Mouse (Mus musculus): ENCODE measurements around the gene Kcnh3. TPM values are rescaled to one million over a fixed set of nuclear protein-coding genes. Genes with fewer than 3 reads are reported as not detected.

Kcnh3 gene
- polyA plus RNA-seq (2014; fragmentation: Nextera tagmentation; extraction: Ambion mirVana), result 0.14 TPM in 1 of 2 replicates, not detected in the other

DNA sequence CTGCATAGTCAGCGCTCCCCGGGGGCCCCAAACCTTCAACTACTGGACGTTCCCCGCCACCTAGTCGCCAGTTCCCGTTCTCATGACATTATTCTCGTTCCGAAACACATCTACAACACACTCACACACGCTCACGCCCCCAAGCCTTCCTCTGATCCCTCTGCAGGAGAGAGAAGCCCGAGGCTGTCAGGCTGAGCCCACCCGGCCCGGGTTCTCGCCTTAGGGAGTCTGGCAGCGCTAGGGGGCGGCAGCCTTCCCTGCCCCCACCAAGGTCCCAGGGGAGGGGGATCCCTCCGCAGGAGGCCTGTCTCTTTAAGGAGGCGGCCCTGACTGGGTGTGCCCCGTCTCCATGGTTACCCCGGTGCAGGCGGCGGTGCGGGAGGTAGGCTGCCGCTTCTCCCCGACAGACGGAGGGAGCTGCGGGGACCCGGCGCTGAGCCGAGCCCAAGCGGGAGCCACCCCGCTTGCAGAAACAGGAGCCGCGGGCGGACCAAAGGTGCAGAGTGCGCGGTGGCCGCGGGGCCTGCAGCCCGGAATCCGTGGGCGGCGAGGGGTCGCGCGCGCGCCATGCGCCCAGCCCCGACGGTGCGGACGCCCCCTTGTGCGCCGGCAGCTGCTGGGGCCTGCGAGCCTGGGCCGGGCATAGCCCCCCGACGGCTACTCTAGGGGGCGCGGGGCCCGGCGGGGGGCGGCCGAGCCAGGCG lies at the start of gene Kcnh3:
Gene Kcnh3 (plus strand): TSS at position 654 of the 704 bp plus-strand sequence.
- Histone ChIP-seq H3K36me3 (ENCODE audit: control insufficient read depth, insufficient read depth, low read length) (no peaks in the 10 kb centered on the region), H3K4me2 (peak within 1 kb of the TSS; percentile 90), H3K9ac (ENCODE audit: low read depth, low read length) (peak within 1 kb of the TSS; percentile 62), H3K4me1 (ENCODE audit: control insufficient read depth, insufficient read depth, low read length) (peaks cover 28% of the 10 kb centered on the region), H3K4me3 (ENCODE audit: low read depth, low read length) (peak within 1 kb of the TSS; percentile 43), H3K9me3 (replicated peaks; ENCODE audit: control insufficient read depth, low read length) (no peaks in the 10 kb centered on the region), H3K27ac (ENCODE audit: low read depth, low read length) (no peak within 1 kb of the TSS), H3K27me3 (ENCODE audit: control insufficient read depth, insufficient read depth, low read length) (peaks cover 94% of the 10 kb centered on the region)
- 0 out of 2 replicates have a peak, but pooled peaks have one; percentile 46 for ATAC-seq (replicated peaks; ENCODE audit: insufficient number of reproducible peaks, low FRiP score, low TSS enrichment)
- under 1% methylated on average over 57 of the region's 66 CpGs for WGBS (ENCODE audit: insufficient replicate concordance)

GRCm38 (mm10) chr15:99179639-99180038 lies 45.0 kb upstream of the Kcnh3 start:
- Histone ChIP-seq H3K9ac (ENCODE audit: low read depth, low read length) (no peak overlapping the region), H3K4me1 (ENCODE audit: control insufficient read depth, insufficient read depth, low read length) (no peaks in the 10 kb centered on the region), H3K36me3 (ENCODE audit: control insufficient read depth, insufficient read depth, low read length) (peaks cover 31% of the 10 kb centered on the region), H3K27ac (ENCODE audit: low read depth, low read length) (no peak overlapping the region), H3K4me3 (ENCODE audit: low read depth, low read length) (no peak overlapping the region), H3K4me2 (no peak overlapping the region), H3K9me3 (replicated peaks; ENCODE audit: control insufficient read depth, low read length) (no peaks in the 10 kb centered on the region), H3K27me3 (ENCODE audit: control insufficient read depth, insufficient read depth, low read length) (no peaks in the 10 kb centered on the region)
- 97% methylated on average over 2 of the region's 2 CpGs for WGBS (ENCODE audit: insufficient replicate concordance)
- no peak for ATAC-seq (replicated peaks; ENCODE audit: insufficient number of reproducible peaks, low FRiP score, low TSS enrichment)

DNA sequence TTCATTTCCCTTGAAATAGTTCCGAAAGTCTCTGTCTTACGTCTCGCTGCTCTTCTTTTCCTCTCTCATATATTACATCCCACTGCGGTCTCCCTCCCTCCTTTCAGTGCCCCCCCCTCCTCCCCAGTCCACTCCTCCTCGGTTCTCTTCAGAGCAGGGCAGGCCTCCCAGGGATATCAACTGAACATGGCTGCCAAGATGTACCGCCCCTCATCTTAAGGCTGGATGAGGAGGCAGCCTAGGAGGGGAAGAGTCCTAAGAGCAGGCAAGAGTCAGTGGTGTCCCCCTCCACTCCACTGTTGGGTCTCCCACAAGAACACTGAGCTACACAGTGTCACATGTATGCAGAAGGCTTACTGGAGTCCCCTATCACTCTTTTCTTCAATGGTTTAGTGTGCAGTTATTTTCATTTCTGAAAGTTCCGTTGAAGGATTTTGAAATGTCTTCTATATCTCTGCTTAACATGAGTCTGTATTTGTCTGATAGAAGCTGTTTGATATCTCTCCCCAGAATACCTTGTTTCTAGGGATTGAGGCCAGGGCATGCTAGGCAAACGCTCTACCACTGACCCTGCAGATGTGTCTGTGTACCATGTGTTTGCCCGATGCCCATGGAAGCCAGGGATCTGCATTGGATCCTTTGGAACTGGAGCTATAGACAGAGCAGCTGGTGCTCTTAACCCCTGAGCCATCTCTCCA lies 40.3 kb upstream of the Kcnh3 start:
- Histone ChIP-seq H3K27me3 (ENCODE audit: control insufficient read depth, insufficient read depth, low read length) (no peaks in the 10 kb centered on the region), H3K4me3 (ENCODE audit: low read depth, low read length) (no peak overlapping the region), H3K9ac (ENCODE audit: low read depth, low read length) (no peak overlapping the region), H3K4me2 (no peak overlapping the region), H3K27ac (ENCODE audit: low read depth, low read length) (no peak overlapping the region), H3K36me3 (ENCODE audit: control insufficient read depth, insufficient read depth, low read length) (peaks cover 35% of the 10 kb centered on the region), H3K4me1 (ENCODE audit: control insufficient read depth, insufficient read depth, low read length) (no peaks in the 10 kb centered on the region), H3K9me3 (replicated peaks; ENCODE audit: control insufficient read depth, low read length) (no peaks in the 10 kb centered on the region)
- ATAC-seq (replicated peaks; ENCODE audit: insufficient number of reproducible peaks, low FRiP score, low TSS enrichment), result no peak
- WGBS (ENCODE audit: insufficient replicate concordance), result 81% methylated on average over 9 of the region's 9 CpGs

DNA sequence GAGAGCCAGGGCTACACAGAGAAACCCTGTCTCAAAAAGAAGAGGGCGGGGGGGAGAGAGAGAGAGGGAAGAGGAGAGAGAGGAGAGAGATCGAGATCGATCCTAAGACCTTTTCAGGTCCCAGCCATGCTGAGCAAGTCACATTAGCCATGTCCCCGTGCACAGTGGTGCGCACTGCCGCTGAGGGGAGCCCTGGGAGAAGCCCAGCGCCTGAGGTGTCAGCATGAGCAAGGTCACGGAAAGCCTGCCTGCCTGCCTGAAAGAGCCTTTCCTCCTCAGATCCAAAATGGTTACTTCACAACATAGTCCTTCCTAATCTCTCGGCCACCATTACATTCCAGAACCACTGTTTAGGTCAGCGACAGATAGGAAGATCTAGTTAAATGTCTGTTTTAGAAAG lies 30.3 kb upstream of the Kcnh3 start:
- no peak overlapping the region for H3K4me3 ChIP-seq (ENCODE audit: low read depth, low read length)
- peaks cover 23% of the 10 kb centered on the region for H3K36me3 ChIP-seq (ENCODE audit: control insufficient read depth, insufficient read depth, low read length)
- H3K9me3 ChIP-seq (replicated peaks; ENCODE audit: control insufficient read depth, low read length), result no peaks in the 10 kb centered on the region
- H3K4me2 ChIP-seq, result no peak overlapping the region
- no peak overlapping the region for H3K27ac ChIP-seq (ENCODE audit: low read depth, low read length)
- no peaks in the 10 kb centered on the region for H3K4me1 ChIP-seq (ENCODE audit: control insufficient read depth, insufficient read depth, low read length)
- ATAC-seq (replicated peaks; ENCODE audit: insufficient number of reproducible peaks, low FRiP score, low TSS enrichment), result no peak
- no peaks in the 10 kb centered on the region for H3K27me3 ChIP-seq (ENCODE audit: control insufficient read depth, insufficient read depth, low read length)
- no peak overlapping the region for H3K9ac ChIP-seq (ENCODE audit: low read depth, low read length)
- WGBS (ENCODE audit: insufficient replicate concordance), result 81% methylated on average over 10 of the region's 10 CpGs

GRCm38 (mm10) chr15:99195043-99195442 lies 29.6 kb upstream of the Kcnh3 start:
- ATAC-seq (replicated peaks; ENCODE audit: insufficient number of reproducible peaks, low FRiP score, low TSS enrichment), result no peak
- H3K36me3 ChIP-seq (ENCODE audit: control insufficient read depth, insufficient read depth, low read length), result peaks cover 25% of the 10 kb centered on the region

DNA sequence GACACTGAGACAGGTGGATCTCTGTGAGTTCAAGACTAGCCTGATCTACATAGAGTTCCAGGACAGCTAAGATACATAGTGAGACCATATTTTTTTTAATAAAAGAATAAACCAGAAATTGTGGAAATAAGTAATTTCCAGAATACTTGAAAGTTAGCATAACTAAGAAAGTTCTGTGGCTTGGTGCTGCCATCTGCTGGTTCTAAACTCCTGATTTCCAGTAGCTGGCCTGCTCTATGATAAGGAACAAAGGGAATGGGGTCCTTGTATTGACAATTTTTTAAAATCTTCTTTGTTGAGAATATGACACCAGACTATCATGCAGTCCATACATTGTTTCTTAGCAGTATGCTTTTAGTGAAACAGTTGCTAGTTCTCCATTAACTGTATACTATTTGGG lies 25.9 kb upstream of the Kcnh3 start:
- Histone ChIP-seq H3K9ac (ENCODE audit: low read depth, low read length) (no peak overlapping the region), H3K27ac (ENCODE audit: low read depth, low read length) (no peak overlapping the region), H3K4me1 (ENCODE audit: control insufficient read depth, insufficient read depth, low read length) (no peaks in the 10 kb centered on the region), H3K4me3 (ENCODE audit: low read depth, low read length) (no peak overlapping the region), H3K4me2 (no peak overlapping the region), H3K27me3 (ENCODE audit: control insufficient read depth, insufficient read depth, low read length) (no peaks in the 10 kb centered on the region), H3K9me3 (replicated peaks; ENCODE audit: control insufficient read depth, low read length) (no peaks in the 10 kb centered on the region), H3K36me3 (ENCODE audit: control insufficient read depth, insufficient read depth, low read length) (peaks cover 11% of the 10 kb centered on the region)
- no peak for ATAC-seq (replicated peaks; ENCODE audit: insufficient number of reproducible peaks, low FRiP score, low TSS enrichment)

More at GRCm38 (mm10) chr15:99195043-99195442, 29.6 kb upstream of the Kcnh3 start:
- Histone ChIP-seq H3K4me2 (no peak overlapping the region), H3K9me3 (replicated peaks; ENCODE audit: control insufficient read depth, low read length) (no peaks in the 10 kb centered on the region), H3K4me3 (ENCODE audit: low read depth, low read length) (no peak overlapping the region), H3K27me3 (ENCODE audit: control insufficient read depth, insufficient read depth, low read length) (no peaks in the 10 kb centered on the region), H3K27ac (ENCODE audit: low read depth, low read length) (no peak overlapping the region), H3K4me1 (ENCODE audit: control insufficient read depth, insufficient read depth, low read length) (no peaks in the 10 kb centered on the region), H3K9ac (ENCODE audit: low read depth, low read length) (no peak overlapping the region)
- 81% methylated on average over 6 of the region's 6 CpGs for WGBS (ENCODE audit: insufficient replicate concordance)

DNA sequence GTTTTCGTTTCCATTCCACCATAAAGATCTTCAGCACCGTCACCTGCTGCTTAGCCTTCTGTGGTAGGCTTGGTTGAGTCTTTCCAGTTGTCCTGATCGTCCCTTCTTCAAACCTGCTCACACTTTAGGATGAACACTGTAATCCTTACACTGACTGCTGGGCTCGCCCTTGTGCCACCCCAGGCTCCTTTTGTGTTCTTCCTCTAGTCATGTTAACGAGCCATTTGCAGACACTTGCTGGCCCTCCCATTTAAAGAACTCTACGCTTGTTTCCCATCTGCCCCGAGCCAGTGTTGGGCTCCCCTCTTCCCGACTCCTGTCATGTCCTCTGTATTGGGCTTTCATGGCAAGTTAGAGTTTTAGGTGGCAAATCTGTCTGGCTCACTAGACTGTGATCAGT lies 18.7 kb upstream of the Kcnh3 start:
- no peaks in the 10 kb centered on the region for H3K27me3 ChIP-seq (ENCODE audit: control insufficient read depth, insufficient read depth, low read length)
- WGBS (ENCODE audit: insufficient replicate concordance), result 70% methylated on average over 8 of the region's 8 CpGs
- peaks cover 12% of the 10 kb centered on the region; the same call in 1 of the 2 replicates for H3K36me3 ChIP-seq (ENCODE audit: control insufficient read depth, insufficient read depth, low read length)
- no peak overlapping the region for H3K4me3 ChIP-seq (ENCODE audit: low read depth, low read length)
- H3K9me3 ChIP-seq (replicated peaks; ENCODE audit: control insufficient read depth, low read length), result no peaks in the 10 kb centered on the region
- H3K4me2 ChIP-seq, result no peak overlapping the region
- ATAC-seq (replicated peaks; ENCODE audit: insufficient number of reproducible peaks, low FRiP score, low TSS enrichment), result no peak
- no peak overlapping the region for H3K27ac ChIP-seq (ENCODE audit: low read depth, low read length)
- no peaks in the 10 kb centered on the region for H3K4me1 ChIP-seq (ENCODE audit: control insufficient read depth, insufficient read depth, low read length)
- no peak overlapping the region for H3K9ac ChIP-seq (ENCODE audit: low read depth, low read length)

DNA sequence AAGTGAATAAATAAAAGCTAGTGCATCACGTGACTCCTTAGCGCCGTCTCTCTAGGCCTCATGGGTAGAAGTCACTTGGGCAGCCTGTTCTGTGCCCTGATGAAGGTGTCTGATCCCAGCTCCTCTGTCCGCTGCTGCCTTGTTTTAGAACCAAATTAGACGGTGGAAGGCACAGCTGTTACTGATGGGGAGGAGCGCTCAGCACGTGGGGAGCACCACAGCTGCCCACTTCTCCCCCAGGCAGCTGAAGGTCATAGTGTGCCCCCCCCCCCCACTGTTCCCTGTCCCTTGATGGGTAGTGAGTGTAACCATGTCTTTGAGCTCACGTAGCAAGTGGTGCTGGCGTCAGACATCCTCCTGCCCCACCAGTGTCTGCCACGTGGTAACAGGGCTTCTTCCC lies 11.5 kb upstream of the Kcnh3 start:
- no peaks in the 10 kb centered on the region for H3K4me1 ChIP-seq (ENCODE audit: control insufficient read depth, insufficient read depth, low read length)
- no peak overlapping the region for H3K4me3 ChIP-seq (ENCODE audit: low read depth, low read length)
- H3K36me3 ChIP-seq (ENCODE audit: control insufficient read depth, insufficient read depth, low read length), result peaks cover 17% of the 10 kb centered on the region
- H3K4me2 ChIP-seq, result no peak overlapping the region
- H3K9me3 ChIP-seq (replicated peaks; ENCODE audit: control insufficient read depth, low read length), result no peaks in the 10 kb centered on the region
- no peak for ATAC-seq (replicated peaks; ENCODE audit: insufficient number of reproducible peaks, low FRiP score, low TSS enrichment)
- no peak overlapping the region for H3K9ac ChIP-seq (ENCODE audit: low read depth, low read length)
- 81% methylated on average over 10 of the region's 10 CpGs for WGBS (ENCODE audit: insufficient replicate concordance)
- H3K27me3 ChIP-seq (ENCODE audit: control insufficient read depth, insufficient read depth, low read length), result no peaks in the 10 kb centered on the region
- no peak overlapping the region for H3K27ac ChIP-seq (ENCODE audit: low read depth, low read length)

All from heart, embryonic 11.5 days (tissue).